Mouse (Mus musculus) embryo, embryonic 9.5 days (tissue): ENCODE measurements around the gene Gm38392.

ENCODE experiments used
- DNase-seq: peaks from one replicate; pipeline ENCODE4 v3.0.0-alpha.2; 2017; ENCODE audit errors: extremely low spot score

Gene Gm38392

DNA sequence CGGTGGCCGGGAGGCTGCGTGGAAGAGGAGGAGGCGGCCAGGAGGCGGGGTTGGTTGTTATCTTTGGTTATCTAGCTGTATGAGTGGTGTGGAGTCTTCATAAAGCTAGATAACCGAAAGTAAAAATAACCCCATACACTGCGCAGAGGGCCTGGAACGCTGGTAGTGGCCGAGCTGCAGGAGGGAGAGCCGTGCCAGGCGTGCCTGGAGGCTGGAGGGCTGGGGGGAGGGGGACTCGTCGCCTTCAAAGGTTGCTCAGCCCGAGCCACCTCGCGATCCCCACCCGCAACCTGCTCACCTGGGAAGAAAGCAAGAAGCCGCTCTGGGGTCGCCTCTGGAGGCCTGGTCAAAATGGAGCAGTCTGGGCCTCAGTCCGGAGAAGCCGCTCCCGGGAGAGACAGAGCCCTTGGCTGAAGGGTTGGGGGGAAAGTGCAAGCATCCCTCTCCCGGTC, 71.4 kb downstream of the Gm38392 start:
- DNase-seq, result no peak

DNA sequence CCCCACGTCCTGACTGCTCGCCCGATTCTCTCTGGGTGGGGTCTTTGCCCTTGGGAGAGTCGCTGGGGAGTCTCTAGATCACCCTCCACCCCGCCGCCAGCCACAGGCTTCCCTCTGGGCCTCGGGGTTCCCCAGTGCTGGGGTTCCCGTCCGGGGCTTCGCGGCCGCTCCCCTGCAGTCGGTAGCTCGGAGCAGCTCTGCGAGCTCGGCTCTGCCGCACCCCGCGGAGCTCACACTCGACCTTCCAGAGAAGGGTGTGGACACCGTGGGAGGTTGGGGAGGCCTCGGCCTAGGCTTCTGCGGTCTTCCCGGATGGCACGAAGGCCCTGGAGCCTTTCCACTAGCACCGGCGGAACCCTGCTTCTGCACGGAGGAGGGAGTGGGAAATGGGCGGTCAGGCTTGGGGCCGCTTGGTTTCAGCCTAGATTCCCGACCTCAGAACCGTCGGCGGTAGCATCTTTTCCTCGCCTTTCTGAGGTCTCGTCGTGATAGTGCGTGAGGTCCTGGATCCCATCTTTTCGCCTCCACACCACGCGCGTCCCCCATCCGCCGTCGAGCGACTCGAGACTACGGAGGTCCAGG, 71.9 kb downstream of the Gm38392 start:
- DNase-seq, result no peak

DNA sequence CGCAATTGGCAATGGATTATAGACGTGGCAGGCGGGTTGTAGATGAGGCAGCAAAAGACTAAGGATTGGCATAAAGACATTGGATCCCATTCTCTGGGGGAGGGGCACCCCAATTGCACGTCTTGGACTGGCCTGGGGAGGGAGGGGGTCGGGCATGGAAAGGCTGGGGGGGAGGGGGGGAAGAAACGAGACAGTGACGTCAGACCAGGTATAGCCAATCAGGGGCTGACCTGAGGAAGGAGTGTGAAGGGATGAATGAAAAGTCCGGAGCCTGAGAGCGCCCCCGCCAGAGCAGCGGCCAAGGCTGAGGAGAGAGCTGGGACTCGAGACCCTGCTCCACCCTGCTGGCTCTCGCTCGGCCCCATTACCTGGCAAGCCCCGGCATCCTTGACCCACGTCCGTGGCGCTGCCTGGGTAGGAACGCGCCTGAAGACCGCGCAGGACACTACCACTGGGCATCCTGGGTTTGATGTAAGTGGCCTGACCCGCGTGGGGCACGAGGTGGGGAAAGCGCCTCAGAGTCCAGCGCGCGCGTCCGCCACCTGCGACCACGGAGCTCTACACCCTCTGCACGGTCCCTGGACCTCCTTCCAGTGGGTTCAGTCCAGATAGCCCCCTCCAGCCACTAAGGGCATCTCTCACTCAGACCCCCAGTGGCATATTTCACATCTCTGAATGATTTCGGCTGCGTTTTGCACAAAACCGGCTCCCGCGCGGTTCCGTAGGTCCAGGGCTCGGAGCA, 72.6 kb downstream of the Gm38392 start:
- DNase-seq, result no peak

DNA sequence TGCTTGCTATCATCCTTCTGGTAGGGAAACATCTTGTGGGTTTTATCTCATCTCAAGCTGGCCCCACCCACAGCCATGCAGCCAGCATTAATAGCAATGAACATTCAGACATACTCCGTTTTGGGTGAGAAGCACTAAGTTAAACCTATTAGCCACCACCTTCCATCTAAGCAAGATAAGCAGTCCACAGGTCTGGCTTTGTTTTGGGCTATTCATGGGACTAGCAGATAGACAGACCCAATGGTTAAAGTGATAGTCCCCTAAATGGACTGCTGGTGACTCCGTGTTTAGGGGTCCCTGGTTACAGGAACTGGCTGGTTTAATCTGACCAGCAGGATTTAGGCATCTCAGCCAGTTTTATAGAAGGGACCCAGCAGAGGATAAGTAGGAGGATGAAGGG, 74.0 kb downstream of the Gm38392 start:
- no peak for DNase-seq

DNA sequence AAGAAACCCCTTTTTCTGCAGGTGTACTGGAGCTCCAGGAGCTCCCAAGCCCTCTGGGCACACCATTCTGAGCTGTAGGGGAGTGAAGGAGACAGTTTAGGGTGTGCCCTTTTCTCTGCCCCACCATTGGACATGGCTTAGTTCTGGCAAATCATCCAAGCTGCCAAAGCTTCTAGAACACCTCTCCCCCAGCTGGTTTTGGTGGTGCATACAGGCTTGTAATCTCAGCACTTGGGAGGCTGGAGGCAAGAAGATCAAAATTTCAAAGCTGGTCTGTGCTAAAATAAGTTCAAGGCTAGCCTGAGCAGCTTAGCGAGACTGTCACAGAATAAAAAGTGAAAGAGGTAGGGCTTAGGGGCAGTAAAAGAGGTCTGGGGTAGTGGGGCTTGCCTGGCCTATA, 74.7 kb downstream of the Gm38392 start:
- DNase-seq, result no peak

DNA sequence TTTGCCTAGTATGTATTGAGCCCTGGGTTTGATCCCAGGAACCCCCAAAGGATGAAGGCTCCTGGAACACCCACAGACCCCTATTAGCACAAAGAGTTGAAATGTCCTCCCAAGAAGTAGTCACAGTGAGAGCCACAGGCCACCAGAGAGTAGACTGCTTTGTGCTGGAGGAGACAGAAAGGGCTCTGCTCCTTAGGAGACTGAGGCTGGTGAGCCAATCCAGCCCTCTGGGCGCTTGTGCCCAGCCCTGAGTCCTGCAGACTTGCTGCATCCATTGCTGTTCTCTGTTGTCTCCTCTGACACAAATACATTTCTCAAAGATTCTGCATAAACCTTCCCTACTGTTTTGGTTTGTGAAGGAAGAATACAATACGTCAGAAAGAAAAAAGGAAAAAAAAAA, 76.1 kb downstream of the Gm38392 start:
- DNase-seq, result no peak

DNA sequence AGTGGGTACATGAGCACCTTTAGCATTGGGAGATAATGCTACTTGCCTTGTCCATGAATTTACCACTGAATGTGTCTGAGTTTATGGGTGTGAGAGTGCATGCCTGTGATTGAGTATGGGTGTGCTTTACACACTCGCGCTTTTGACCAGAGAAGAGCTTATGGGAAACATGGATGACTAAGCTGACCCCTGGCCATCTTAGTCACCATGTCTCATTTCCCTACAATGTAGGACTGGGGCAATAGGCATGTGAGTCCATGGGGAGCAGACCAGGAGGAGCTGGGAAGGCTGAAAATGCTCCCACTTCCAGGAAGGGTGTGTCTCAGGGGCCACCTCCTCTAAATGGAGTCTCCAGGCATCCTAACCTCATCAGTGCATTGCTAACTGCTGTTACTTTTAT, 76.9 kb downstream of the Gm38392 start:
- DNase-seq, result no peak

DNA sequence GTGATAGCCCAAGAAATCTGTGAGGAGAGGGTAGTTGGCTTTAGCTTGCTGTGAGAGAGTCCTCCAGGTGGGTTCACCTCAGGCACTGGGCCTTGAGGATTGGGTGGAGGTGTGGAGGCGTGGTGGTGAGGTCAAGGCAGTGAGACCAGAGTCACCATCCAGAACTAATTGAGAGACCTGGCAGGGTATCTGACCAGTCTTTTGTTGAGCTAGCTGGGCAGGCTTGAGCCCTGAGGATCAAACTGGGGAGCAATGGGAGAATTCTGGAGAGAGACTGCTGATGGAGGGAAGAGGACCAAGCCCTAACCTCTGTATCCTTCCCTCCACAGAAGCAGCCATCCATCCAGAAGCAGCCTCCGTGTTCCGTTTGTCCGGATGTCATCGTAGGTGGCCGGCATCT, 77.7 kb downstream of the Gm38392 start:
- no peak for DNase-seq

DNA sequence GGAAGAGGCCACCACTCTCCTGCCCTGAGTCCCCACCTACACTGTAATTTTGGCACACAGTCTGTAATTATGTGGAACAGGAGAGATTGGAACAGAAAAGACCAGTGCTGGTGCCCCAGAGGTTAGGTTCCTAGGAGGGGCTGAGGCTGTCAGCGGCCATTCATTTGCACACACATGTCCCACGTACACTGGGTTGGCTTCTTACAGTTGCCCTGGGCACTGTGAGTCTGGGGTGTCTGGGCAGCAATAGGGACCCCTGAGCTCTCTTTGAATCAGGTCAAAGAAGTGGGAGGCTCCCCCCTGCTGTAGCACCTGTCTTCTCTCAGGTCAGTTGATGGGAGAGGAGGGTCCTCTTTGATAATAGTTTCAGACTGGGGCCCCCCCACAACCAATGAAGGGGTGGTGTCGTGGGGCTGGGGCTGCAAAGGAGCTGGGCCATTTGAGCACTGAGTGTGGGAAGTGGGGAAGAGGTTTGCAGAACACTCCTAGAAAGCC, 78.7 kb downstream of the Gm38392 start:
- no peak for DNase-seq

DNA sequence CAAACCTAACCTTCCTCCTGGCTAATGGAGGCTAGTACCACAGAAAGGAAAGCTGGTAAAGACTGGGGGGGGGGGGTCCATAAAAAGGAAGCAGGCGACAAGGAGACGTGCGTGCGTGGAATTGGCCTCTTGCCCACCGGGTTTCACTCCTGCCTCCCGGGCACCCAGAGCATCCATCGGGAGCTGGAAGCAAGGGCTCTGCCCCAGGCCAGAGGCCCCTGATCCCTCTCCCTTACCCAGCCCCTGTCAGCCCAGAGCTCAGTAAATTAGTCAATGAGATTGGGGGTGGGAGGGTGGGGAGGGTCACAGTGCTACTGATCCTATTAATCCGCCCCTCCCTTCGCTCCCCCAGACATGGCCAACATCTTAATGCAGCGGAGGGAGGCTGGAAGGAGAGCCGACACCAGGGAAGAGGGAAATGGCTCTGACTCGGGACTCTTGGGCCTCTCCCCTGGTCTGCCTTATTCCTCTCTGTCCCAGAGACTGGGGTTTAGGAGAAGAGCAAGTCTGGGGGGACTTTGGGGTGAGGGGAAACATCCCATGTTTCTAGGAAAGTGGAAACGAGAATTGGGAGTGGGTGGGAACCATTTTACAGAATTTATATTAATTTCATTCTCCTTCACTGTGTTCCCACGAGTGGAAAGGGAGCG, 79.4 kb downstream of the Gm38392 start:
- no peak for DNase-seq

DNA sequence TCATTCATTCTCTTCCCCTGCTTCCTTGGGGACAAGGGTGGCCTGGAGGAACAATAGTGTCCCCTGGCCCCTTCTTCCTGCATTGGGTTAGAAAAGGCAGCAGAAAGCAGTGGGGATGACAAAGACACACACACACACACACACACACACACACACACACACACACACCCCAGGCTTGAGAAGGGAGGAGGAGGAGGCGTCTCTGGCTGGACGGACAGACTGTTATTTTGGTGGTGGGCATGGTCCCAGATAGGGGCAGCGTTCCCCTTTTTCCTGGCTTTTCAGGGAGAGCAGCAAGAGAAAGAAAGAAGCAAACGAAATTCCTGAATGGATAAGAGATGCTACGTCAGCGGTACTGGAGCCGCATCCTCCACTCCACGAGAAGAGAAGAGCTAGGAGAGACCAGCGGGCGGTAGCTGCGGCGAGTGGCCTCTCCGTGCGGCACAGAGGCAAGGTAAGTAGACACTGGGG, 80.1 kb downstream of the Gm38392 start:
- DNase-seq, result no peak

DNA sequence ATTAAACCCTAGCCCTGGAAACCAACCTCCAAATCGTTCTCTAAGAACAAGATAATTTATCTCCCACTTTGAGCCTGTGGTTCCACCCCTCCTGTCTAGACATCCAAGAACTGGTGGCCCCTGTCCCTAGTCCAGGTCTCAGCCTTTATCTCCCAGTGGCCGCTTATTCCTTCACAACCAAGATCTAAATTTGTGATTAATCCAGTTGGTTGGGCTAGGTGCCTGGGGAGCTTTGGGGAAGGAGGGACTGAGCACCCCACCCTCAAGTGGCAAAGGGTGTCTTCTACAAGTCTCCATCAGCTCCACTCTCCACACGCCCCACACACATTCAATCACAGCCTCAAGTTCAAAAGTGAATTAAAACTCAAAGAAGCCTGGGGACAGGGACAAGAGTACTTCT, 80.5 kb downstream of the Gm38392 start:
- DNase-seq, result no peak

DNA sequence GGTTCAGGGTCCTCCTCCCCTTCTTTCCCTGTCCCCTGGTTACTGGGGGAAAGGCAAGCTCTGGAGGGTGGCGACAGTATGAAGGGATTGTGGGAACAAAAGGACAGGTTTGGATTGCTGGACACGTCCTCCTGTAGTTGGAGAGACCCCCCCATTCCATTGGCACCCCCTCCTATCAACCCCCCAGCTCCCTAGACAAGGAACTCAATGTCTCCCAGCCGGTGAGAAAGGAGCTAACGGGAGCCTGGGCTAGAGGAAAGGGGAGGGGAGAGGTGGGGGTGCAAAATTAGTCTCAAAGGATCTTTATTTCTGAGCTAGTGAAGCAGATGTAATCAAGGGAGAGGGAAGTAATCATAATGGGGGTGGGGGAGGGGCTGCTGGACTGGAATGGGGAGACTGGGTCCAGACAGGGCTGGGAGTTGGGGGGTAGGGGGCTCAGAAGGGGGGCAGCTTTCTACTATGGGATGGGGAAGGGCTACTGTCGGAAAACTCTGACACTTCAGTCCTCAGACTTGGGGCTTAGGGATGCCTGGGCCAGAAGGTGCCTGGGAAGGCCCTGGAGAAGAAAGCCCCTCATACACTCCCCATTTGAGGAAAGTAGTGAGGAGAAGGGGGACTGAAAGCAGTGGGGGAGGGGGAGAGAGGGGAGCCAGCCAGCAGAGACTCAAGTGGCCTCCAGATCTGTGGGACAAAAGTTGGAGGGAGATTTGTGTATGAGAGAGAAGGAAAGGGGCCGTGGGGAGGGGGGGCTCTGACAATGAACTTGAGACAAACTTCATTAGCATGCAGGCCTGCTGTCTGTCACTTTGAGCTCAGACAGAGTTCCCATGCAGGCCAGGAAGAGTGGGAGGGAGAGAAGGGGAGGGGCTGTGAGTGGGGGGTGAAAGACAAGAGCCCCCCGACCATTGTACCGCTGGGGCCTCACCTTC, 81.2 kb downstream of the Gm38392 start:
- DNase-seq, result no peak

DNA sequence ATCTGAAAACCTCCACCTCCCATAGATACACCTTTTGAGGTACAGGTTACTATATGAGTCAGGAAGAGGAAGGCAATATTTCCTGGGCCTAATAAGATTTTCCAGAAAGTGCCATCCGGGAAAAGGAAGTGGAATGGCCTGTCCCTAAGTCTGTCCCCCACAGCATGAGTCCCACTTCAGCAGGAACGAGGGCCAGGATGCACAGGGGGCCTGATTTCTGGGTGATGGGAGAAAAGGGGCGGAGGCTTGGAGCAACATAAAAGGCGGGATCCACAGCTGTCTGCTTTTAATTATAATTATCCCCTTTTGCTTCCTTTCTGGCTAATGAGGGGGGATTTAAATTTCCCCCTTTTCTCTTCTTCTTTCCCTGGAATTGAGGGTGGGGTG, 81.8 kb downstream of the Gm38392 start:
- DNase-seq, result no peak

DNA sequence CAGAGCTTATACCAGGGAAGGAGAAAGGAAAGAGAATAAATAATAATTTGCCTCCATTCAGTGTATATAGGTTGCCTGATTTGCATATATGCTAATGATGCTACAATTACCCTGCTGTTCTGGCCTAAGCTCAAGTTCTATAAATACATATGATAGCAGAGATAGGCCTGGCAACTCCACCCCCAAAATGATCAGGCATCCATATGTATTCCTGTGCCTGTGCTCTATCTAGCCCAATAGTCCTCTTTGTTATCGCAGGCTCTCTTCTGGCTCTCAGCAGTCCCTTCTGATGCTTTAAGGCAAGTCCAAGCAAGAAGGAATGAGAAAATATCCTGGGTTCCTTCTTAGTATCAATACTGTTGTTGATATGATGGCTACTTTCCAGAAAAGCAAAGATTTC, 82.3 kb downstream of the Gm38392 start:
- DNase-seq, result no peak

DNA sequence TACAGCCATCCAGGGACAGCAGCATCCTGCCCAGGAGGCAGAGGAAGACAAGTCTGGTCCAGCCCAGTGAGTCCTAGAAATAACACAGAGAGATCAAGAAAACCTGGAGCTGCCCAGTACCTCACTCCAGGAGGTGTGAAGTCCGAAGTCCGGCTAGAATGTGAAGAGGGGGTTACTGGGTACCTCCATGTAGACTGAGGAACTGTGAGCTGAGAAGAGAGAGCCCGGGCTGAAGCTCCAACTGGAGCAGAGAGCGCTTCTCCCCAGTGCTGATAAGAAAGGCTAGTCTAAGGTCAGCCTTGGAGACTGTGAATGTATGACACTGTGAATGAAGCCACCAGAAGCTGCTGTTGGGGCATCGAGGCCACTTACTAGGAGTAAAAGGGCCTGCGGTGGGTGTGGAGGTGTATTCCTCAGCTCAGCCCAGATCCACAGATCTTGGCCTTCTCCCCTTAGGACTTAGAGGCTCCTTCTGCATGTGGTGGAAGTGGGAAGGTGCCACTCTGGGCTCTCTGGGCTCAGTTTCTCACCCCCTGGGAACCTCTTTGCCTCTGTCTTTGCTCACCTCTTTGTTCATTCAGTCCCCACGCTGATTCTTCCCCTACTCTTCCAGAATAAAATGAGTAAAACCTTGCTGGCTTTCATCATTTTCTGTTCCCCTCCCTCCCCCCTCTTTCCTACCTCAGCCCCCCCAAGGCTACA, 82.9 kb downstream of the Gm38392 start:
- DNase-seq, result no peak

DNA sequence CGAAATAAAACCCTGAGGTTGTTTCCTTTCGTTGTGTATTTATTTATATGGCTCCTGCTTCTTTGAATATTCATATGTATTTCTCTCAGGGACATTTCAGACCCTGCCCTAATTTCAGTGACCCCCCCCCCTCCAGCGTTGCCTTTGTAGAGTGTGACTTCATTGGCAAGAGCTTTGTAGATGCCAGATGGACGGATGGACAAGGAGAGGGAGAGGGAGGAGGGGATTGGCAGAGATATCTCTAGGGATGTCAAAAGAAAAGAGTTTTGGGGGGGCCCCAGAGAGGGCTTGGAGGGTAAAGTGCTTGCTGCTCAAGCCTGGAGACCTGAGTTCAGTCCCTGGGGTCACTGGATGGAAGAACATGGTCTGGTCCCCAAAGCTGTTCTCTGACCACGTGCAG, 83.6 kb downstream of the Gm38392 start:
- DNase-seq, result no peak

DNA sequence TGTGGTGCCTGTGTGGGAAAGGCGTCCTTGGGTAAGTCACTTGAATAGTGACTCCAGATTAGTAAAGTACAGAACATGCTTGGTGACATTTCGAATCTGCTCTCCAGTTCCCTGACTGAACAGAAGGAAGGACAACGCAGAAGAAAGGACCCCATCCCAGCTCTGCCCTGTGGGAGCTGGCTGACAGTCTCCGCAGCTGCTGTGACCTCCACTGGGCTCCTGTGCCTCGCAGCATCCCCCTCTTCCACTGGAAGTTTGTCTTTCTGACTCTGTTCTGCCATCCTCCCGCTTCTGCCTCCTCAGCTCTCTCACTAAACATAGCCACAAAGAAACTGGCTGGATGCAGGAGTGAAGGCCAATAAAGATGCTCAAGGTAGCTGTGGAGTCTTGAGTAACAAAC, 84.0 kb downstream of the Gm38392 start:
- DNase-seq, result no peak

DNA sequence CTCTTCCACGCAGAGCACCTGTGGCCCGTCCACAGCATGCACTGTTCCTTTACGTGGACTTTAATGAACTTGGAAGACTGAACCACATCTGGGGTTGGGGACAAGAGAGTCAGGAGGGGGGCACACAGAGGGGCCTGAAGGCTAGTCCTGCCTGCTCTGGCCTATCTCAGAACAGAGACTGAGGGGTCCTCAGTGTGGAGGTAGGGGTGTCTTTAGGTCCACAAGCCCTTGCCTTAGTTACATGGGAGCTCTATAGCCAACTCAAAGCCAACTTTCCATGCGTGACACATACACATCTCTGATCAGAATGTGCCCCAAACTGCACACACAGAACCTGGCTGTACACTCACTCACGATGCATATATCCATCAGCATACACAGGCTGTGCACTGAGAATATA, 85.4 kb downstream of the Gm38392 start:
- no peak for DNase-seq

DNA sequence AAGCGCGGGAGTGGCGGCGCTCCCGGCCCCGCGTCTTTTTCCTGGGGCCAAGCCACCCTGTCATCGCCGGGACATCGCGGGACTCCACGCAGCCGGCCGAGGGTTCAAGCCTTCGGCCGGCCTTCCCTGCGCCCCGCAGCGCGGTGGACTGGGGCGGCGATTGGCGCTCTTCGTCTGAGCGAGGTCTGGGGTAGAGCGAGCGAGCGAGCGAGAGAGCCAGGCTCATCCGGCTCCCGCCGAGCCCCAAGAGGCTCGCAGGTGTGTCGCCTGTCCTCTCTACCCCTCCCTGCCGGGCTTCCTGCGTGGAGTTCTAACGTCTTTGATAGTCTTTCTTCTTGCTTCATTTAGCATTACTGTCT, 86.1 kb downstream of the Gm38392 start:
- no peak for DNase-seq
